Mouse (Mus musculus): ENCODE data around the gene Kmt5a.
"Not testable (repeated sequence)": the region's sequence is repeated elsewhere in the genome, so short reads cannot be mapped to it uniquely, and the experiment has no call there.

The Kmt5a gene

GRCm38 (mm10) chr5:124483655-124484396 is 44.1 kb downstream of the Kmt5a start:
- DNase-seq = no peak

GRCm38 (mm10) chr5:124485654-124486053 is 45.9 kb downstream of the Kmt5a start:
- DNase-seq = peak in 1 of 2 experiments; percentile 32

- DNase-seq = no peak
Measured at GRCm38 (mm10) chr5:124488885-124489284, 49.2 kb downstream of the Kmt5a start.

GRCm38 (mm10) chr5:124491732-124492131 is 52.0 kb downstream of the Kmt5a start:
- no peak for DNase-seq

GRCm38 (mm10) chr5:124492618-124493017 is 52.9 kb downstream of the Kmt5a start:
- DNase-seq = no peak

- no peak for DNase-seq
Measured at GRCm38 (mm10) chr5:124493455-124493854, 53.7 kb downstream of the Kmt5a start.

GRCm38 (mm10) chr5:124495547-124495946 is 55.8 kb downstream of the Kmt5a start:
- DNase-seq = no peak

GRCm38 (mm10) chr5:124496614-124497514 is 57.1 kb downstream of the Kmt5a start:
- DNase-seq = no peak

- DNase-seq = peak in 1 of 2 experiments; percentile 42
Measured at GRCm38 (mm10) chr5:124498221-124498876, 58.6 kb downstream of the Kmt5a start.

GRCm38 (mm10) chr5:124499001-124499400 is 59.3 kb downstream of the Kmt5a start:
- no peak for DNase-seq

GRCm38 (mm10) chr5:124500037-124500436 is 60.3 kb downstream of the Kmt5a start:
- not testable (repeated sequence) for DNase-seq

GRCm38 (mm10) chr5:124500573-124500972 is 60.8 kb downstream of the Kmt5a start:
- no peak for DNase-seq

GRCm38 (mm10) chr5:124501541-124501940 is 61.8 kb downstream of the Kmt5a start:
- DNase-seq = no peak

GRCm38 (mm10) chr5:124503742-124504141 is 64.0 kb downstream of the Kmt5a start:
- DNase-seq = no peak

GRCm38 (mm10) chr5:124505235-124505634 is 65.5 kb downstream of the Kmt5a start:
- no peak for DNase-seq

- no peak for DNase-seq
Measured at GRCm38 (mm10) chr5:124506731-124507359, 67.1 kb downstream of the Kmt5a start.

GRCm38 (mm10) chr5:124509200-124509599 is 69.5 kb downstream of the Kmt5a start:
- DNase-seq = no peak

GRCm38 (mm10) chr5:124509742-124510237 is 70.1 kb downstream of the Kmt5a start:
- DNase-seq = peak; percentile 84 to 91

- DNase-seq = no peak
Measured at GRCm38 (mm10) chr5:124510536-124511050, 70.9 kb downstream of the Kmt5a start.

Measured in kidney, adult 8-10 months (tissue).